Mouse (Mus musculus) C2C12 (cell line): Measurements from ENCODE around the gene Fam172a.

ENCODE experiments used
- CEBPB ChIP-seq: IDR thresholded peaks from one replicate; pipeline ENCODE4 v1.6.1; 2011; ENCODE audit warnings: low read depth, mild to moderate bottlenecking, control low read depth, moderate library complexity
- CTCF ChIP-seq: IDR thresholded peaks from one replicate; pipeline ENCODE4 v1.5.1; 2011; ENCODE audit not compliant: control insufficient read depth, insufficient read depth, insufficient read length
- FOSL1 ChIP-seq: IDR thresholded peaks from one replicate; pipeline ENCODE4 v1.8.0; 2011; ENCODE audit warnings: mild to moderate bottlenecking, low read length; ENCODE audit not compliant: poor library complexity, insufficient read depth, severe bottlenecking
- MAX ChIP-seq: IDR thresholded peaks from one replicate; pipeline ENCODE4 v1.6.1; 2011; ENCODE audit warnings: mild to moderate bottlenecking, control low read depth
- MYOG ChIP-seq: IDR thresholded peaks from one replicate; pipeline ENCODE4 v1.6.1; 2011; ENCODE audit not compliant: control insufficient read depth, insufficient read length; ENCODE audit errors: extremely low read depth
- USF1 ChIP-seq: IDR thresholded peaks from one replicate; pipeline ENCODE4 v1.6.1; 2011; ENCODE audit warnings: low read depth, mild to moderate bottlenecking, control low read depth, moderate library complexity

GRCm38 (mm10) chr13:78024683-78025294 is 323.0 kb downstream of the Fam172a start, which contains the start of gene Pou5f2:
- no peak for TF ChIP-seq CEBPB
- no peak for TF ChIP-seq CTCF
- TF ChIP-seq MYOG = no peak
- no peak for TF ChIP-seq USF1
- TF ChIP-seq FOSL1 = no peak
- no peak for TF ChIP-seq MAX
